Mouse (Mus musculus): ENCODE results near the gene Pde4d. TPM values are rescaled to one million over a fixed set of nuclear protein-coding genes. Genes with fewer than 3 reads are reported as not detected.

Pde4d gene
- polyA plus RNA-seq, 1 experiment from 2014 or later = 12.4 TPM

DNA sequence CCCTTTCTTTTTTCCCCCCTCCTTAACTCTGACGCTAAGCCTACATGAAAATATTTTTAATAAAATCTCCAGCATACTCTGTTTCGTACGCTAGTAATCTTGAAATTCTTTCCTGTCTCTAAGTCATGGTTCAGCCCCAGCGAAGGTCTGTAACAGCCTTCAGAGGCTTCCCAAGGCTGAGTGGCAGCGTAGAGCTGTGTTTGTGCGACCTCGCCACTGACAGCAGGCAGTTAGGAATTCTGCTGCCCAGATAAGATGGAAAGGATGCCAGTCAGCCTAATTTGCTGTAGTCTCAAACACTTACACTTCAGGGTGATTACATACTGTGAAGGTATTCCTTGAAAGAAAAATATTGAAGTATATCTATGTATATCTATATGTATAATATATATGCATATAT lies 371.5 kb downstream of the Pde4d start:
- 89% methylated on average over 7 of the region's 7 CpGs for WGBS
- no peaks in the 10 kb centered on the region for H3K36me3 ChIP-seq
- H3K9me3 ChIP-seq = no peaks in the 10 kb centered on the region
- no peak for ATAC-seq (ENCODE audit: low FRiP score, low read depth)
- H3K27ac ChIP-seq = no peak overlapping the region
- no peaks in the 10 kb centered on the region for H3K27me3 ChIP-seq (replicated peaks)
- no peaks in the 10 kb centered on the region for H3K4me1 ChIP-seq
- H3K4me2 ChIP-seq (replicated peaks) = no peak overlapping the region
- no peak overlapping the region for H3K4me3 ChIP-seq
- no peak overlapping the region for H3K9ac ChIP-seq

DNA sequence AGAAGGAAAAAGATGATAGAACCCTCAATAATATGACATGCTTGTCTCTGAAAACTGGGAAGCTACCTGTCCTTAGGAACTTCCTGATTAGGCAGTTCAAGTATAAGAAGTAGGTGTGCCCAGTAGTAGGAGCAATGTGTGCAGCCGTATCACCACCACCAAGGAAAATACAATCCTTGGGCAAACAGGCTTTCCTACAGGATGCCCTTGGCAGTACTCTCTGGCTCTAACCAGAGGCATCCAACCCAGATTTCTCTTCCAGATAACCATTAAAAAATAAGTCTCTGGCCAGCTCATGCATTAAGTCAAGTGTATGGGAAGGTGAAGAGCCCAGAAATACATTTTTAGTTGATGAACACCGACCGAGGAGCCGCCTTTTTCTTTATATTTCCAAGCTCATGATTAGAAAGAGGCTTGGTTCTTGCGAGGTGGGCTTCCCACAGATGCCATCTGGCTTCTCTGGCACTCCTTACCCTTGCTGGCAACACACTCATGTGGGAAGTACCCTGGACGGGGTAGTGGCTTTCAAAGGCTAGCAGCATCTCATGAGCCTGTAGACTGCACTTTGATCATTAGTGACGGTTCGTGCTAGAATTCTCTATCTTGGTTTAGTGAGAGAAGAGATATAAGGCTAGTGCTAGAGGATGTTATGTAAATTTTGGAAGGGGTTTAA lies 375.0 kb downstream of the Pde4d start:
- Histone ChIP-seq H3K4me1 (no peaks in the 10 kb centered on the region), H3K4me3 (no peak overlapping the region), H3K9me3 (no peaks in the 10 kb centered on the region), H3K27ac (no peak overlapping the region), H3K4me2 (replicated peaks) (no peak overlapping the region), H3K9ac (no peak overlapping the region), H3K36me3 (no peaks in the 10 kb centered on the region), H3K27me3 (replicated peaks) (no peaks in the 10 kb centered on the region)
- 91% methylated on average over 8 of the region's 8 CpGs for WGBS
- ATAC-seq (ENCODE audit: low FRiP score, low read depth) = no peak

DNA sequence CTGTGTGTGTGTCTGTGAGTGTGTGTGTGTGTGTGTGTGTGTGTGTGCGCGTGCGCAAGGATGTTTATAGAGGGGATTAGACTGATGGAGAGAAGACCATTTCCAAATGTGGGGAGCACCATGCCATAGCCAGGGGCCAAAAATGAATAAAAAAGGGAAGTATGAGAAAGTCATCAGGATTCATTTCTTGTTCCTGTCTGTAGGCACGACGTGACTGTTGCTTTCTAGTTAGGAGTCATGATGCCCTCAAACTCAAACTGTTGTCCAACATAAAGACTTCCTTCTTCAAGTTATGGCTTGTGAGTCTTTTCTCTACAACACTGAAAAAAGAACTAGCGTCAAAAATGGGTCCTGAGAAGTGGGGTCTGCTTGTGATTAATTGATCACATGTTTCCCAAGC lies 375.8 kb downstream of the Pde4d start:
- H3K27me3 ChIP-seq (replicated peaks) = no peaks in the 10 kb centered on the region
- H3K27ac ChIP-seq = no peak overlapping the region
- no peak overlapping the region for H3K4me3 ChIP-seq
- 90% methylated on average over 6 of the region's 6 CpGs for WGBS
- no peaks in the 10 kb centered on the region for H3K36me3 ChIP-seq
- no peak overlapping the region for H3K9ac ChIP-seq
- no peaks in the 10 kb centered on the region for H3K9me3 ChIP-seq
- no peaks in the 10 kb centered on the region for H3K4me1 ChIP-seq
- ATAC-seq (ENCODE audit: low FRiP score, low read depth) = no peak
- H3K4me2 ChIP-seq (replicated peaks) = no peak overlapping the region

DNA sequence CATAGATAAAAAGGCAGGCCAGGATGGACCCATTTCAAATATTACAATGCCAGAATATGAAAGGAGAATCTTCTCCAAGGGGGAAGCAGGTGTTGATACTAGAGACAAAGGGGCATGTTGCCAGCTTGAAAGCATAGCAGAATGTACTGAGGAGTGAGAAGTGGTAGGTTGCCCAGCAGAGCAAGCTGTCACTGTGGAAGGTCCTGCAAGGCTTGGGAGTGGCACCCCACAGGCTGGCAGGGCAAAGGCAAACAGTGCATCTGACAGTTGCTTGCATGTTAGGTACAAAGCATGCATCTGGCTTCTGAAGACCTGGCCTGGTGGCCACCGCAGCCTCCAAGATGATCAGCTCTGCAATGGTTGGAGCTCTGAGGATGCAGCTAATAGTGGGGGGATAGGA lies 384.4 kb downstream of the Pde4d start:
- Histone ChIP-seq H3K27me3 (replicated peaks) (no peaks in the 10 kb centered on the region), H3K4me3 (no peak overlapping the region), H3K27ac (no peak overlapping the region), H3K9ac (no peak overlapping the region), H3K36me3 (no peaks in the 10 kb centered on the region), H3K4me1 (no peaks in the 10 kb centered on the region), H3K4me2 (replicated peaks) (no peak overlapping the region), H3K9me3 (no peaks in the 10 kb centered on the region)
- 100% methylated on average over 1 of the region's 1 CpGs for WGBS
- no peak for ATAC-seq (ENCODE audit: low FRiP score, low read depth)

DNA sequence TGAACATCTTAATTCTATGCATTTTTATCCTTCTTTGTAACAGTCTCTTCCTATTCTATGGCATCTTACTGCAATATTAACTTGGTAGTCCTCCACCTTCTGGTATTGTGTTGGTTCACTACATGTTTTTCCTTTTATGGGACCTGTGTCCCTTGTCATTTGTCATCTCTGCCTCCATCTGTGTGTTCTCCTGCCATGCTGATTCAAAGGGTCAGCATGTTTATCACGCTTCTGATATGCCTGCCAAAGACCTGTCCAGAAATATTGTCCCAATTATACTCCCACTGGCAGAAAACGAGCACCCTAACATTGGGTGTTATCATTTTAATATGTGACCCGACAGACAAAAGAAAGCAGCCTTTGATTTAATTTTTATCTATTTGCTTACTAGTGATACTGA lies 386.6 kb downstream of the Pde4d start:
- no peak overlapping the region for H3K4me3 ChIP-seq
- H3K36me3 ChIP-seq = no peaks in the 10 kb centered on the region
- H3K9me3 ChIP-seq = no peaks in the 10 kb centered on the region
- no peak overlapping the region for H3K4me2 ChIP-seq (replicated peaks)
- ATAC-seq (ENCODE audit: low FRiP score, low read depth) = no peak
- H3K9ac ChIP-seq = no peak overlapping the region
- H3K27me3 ChIP-seq (replicated peaks) = no peaks in the 10 kb centered on the region
- no peak overlapping the region for H3K27ac ChIP-seq
- 82% methylated on average over 3 of the region's 3 CpGs for WGBS
- H3K4me1 ChIP-seq = no peaks in the 10 kb centered on the region

DNA sequence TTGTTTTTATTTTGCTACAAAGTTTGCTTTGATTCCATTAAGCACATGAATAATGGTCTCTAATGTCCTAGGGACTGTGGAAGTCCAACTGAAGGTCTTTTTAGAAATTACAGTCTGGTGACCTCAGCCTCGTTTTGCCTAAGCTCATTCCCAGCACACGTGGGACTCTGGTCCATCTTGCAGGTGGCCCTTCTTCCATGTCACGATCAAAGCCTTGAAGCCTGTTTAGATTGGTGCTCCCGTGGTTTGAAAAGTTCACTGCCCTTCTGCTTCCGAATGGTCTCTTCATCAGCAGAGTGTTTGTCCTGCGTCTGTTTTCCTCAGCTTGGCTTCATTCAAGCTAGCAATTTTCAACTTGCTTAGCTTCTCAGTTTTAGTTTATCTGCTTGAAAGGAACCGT lies 389.4 kb downstream of the Pde4d start:
- no peak overlapping the region for H3K4me2 ChIP-seq (replicated peaks)
- no peaks in the 10 kb centered on the region for H3K36me3 ChIP-seq
- H3K27me3 ChIP-seq (replicated peaks) = no peaks in the 10 kb centered on the region
- no peak overlapping the region for H3K9ac ChIP-seq
- H3K4me1 ChIP-seq = no peaks in the 10 kb centered on the region
- no peak for ATAC-seq (ENCODE audit: low FRiP score, low read depth)
- H3K4me3 ChIP-seq = no peak overlapping the region
- H3K9me3 ChIP-seq = no peaks in the 10 kb centered on the region
- no peak overlapping the region for H3K27ac ChIP-seq
- WGBS = 65% methylated on average over 7 of the region's 7 CpGs

DNA sequence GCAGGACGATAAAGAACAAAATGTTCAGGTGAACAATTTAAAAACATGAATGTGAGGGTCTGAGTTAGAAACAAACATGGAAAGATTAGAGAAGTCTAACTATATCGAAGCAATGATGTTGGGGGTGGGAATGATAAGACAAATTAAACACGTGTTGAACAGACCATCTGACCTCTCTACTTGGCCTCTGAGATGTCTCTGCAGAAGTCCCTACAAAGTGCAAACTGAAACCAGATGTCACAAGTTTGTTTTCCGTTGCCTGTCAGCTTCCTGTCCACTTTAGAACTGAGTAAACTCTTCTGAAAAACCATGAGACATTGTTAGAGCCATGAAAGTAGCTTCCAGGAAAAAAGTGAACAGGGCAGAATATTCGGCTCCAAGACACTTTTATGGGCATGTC lies 404.3 kb downstream of the Pde4d start:
- H3K9ac ChIP-seq = no peak overlapping the region
- H3K27me3 ChIP-seq (replicated peaks) = no peaks in the 10 kb centered on the region
- H3K9me3 ChIP-seq = no peaks in the 10 kb centered on the region
- no peak overlapping the region for H3K27ac ChIP-seq
- no peak overlapping the region for H3K4me3 ChIP-seq
- no peaks in the 10 kb centered on the region for H3K36me3 ChIP-seq
- H3K4me1 ChIP-seq = no peaks in the 10 kb centered on the region
- no peak overlapping the region for H3K4me2 ChIP-seq (replicated peaks)
- 65% methylated on average over 5 of the region's 5 CpGs for WGBS
- ATAC-seq (ENCODE audit: low FRiP score, low read depth) = no peak

DNA sequence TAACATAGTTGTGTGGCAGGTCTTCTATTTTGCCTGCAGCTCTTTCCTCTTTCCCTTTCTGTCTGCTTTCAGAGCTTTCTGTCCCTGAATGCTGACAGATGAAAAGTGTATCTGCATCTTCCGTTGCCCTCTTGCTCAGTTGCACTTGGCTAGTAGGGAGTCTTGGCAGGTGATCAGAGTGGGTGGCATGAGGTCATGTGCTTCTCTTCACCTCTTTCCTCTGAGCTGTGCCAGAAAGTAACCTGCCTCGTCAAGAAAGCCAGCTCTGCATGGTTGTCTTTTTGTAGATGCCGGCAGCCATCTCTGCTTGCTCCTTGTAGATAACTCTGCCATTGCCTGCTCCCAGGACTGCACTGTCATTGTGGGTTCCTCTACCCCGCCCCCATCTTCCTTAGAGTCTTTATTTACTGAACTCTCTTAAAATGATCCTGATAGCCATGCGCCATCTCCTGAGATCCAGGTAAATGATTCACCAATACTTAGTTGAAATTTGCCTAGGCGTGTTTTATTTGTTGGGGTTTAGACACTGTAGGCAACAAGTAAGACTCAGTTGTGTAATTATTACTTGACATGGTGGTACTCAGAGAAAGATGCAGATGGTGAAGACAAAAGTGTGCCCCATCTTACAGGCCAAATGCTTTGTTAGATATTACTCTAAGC lies 407.2 kb downstream of the Pde4d start:
- H3K9me3 ChIP-seq = no peaks in the 10 kb centered on the region
- ATAC-seq (ENCODE audit: low FRiP score, low read depth) = no peak
- no peaks in the 10 kb centered on the region for H3K27me3 ChIP-seq (replicated peaks)
- WGBS = 81% methylated on average over 6 of the region's 6 CpGs
- H3K4me1 ChIP-seq = no peaks in the 10 kb centered on the region
- H3K36me3 ChIP-seq = no peaks in the 10 kb centered on the region
- H3K9ac ChIP-seq = no peak overlapping the region
- no peak overlapping the region for H3K4me2 ChIP-seq (replicated peaks)
- no peak overlapping the region for H3K27ac ChIP-seq
- H3K4me3 ChIP-seq = no peak overlapping the region

DNA sequence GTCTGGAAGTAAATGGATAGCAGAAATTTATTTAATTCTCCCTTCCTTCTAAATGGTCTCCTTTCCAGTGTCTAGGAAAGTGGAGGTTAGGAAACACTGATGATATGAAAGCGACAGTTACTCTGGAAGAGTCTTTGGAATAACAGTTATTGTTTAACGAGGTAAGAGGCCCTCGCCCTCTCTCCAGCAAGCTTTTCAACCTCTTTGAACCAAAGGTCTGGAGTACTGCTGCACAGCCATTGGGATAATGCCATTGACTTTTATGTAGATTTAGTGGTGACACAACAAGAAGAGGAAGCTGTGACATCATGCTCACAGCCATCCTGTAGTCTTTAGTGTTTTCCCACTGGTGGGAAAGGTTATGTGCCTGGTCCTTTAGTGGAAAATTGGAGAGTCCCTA lies 409.6 kb downstream of the Pde4d start:
- no peaks in the 10 kb centered on the region for H3K36me3 ChIP-seq
- H3K4me3 ChIP-seq = no peak overlapping the region
- no peak overlapping the region for H3K4me2 ChIP-seq (replicated peaks)
- no peaks in the 10 kb centered on the region for H3K9me3 ChIP-seq
- 83% methylated on average over 3 of the region's 3 CpGs for WGBS
- ATAC-seq (ENCODE audit: low FRiP score, low read depth) = no peak
- H3K27me3 ChIP-seq (replicated peaks) = no peaks in the 10 kb centered on the region
- H3K4me1 ChIP-seq = no peaks in the 10 kb centered on the region
- no peak overlapping the region for H3K9ac ChIP-seq
- no peak overlapping the region for H3K27ac ChIP-seq

DNA sequence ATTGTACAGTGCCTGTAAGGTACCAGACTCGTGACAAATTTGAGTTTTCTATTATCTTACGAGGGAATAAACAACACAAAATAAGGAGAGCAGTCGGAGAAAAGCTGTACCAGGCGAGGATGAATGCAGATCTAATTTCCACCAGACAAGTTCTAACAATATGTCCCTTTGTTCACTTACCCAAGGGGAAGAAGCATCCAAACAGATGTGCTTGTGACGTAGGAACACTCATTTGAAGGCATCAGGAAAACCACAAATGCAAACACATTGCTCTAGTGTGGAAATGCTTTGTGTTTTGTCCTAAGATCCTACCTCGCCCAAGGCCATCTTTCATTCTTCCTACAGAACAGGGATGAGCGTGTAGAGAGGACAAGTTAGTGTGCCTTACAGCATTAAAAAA lies 411.0 kb downstream of the Pde4d start:
- H3K27me3 ChIP-seq (replicated peaks) = no peaks in the 10 kb centered on the region
- H3K4me2 ChIP-seq (replicated peaks) = no peak overlapping the region
- WGBS = 72% methylated on average over 7 of the region's 7 CpGs
- H3K9ac ChIP-seq = no peak overlapping the region
- ATAC-seq (ENCODE audit: low FRiP score, low read depth) = no peak
- H3K36me3 ChIP-seq = no peaks in the 10 kb centered on the region
- H3K9me3 ChIP-seq = no peaks in the 10 kb centered on the region
- no peak overlapping the region for H3K4me3 ChIP-seq
- H3K4me1 ChIP-seq = no peaks in the 10 kb centered on the region
- no peak overlapping the region for H3K27ac ChIP-seq

DNA sequence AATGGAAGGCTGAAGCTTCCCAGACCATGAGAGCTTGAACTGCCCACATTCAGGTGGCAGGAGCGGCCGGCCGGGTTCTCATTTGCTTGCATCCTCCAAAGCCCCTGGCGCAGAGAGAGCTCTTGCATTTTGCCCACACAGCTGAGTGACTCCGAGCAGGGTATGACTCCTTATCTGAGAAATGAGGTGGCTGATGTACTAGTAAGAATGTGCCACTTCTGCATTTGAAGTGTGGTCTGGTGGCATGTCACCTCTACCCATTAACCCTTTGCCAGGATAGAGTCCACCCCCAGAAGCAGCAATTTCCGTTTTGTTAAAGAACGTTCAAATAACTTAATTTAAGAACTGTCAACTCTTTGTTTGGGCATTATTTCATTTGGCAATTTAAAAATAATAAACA lies 412.0 kb downstream of the Pde4d start:
- Histone ChIP-seq H3K36me3 (no peaks in the 10 kb centered on the region), H3K4me1 (no peaks in the 10 kb centered on the region), H3K9me3 (no peaks in the 10 kb centered on the region), H3K27ac (no peak overlapping the region), H3K4me3 (no peak overlapping the region), H3K9ac (no peak overlapping the region), H3K27me3 (replicated peaks) (no peaks in the 10 kb centered on the region), H3K4me2 (replicated peaks) (no peak overlapping the region)
- 94% methylated on average over 7 of the region's 7 CpGs for WGBS
- no peak for ATAC-seq (ENCODE audit: low FRiP score, low read depth)

DNA sequence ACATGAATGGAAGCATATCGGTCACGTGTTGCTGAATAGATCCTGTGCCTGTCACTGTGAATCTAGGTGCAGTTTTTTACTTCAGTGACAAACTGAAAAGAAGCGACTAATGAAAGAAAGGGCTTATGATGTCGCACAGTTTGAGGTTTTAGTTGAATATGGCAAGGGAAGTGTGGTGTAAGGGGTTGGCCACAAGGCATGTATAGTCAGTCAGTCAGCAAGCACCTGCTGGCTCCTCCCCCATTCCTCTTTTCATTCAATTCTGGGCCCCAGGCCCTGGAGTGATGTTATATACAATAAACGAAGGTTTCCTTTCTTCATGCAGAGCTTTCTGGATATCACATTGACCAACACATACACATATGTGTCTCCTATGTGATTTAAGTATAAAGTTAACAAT lies 412.4 kb downstream of the Pde4d start:
- no peak for ATAC-seq (ENCODE audit: low FRiP score, low read depth)
- no peak overlapping the region for H3K9ac ChIP-seq
- 81% methylated on average over 5 of the region's 5 CpGs for WGBS
- no peak overlapping the region for H3K4me3 ChIP-seq
- H3K4me2 ChIP-seq (replicated peaks) = no peak overlapping the region
- no peaks in the 10 kb centered on the region for H3K4me1 ChIP-seq
- H3K36me3 ChIP-seq = no peaks in the 10 kb centered on the region
- H3K27me3 ChIP-seq (replicated peaks) = no peaks in the 10 kb centered on the region
- no peak overlapping the region for H3K27ac ChIP-seq
- no peaks in the 10 kb centered on the region for H3K9me3 ChIP-seq

DNA sequence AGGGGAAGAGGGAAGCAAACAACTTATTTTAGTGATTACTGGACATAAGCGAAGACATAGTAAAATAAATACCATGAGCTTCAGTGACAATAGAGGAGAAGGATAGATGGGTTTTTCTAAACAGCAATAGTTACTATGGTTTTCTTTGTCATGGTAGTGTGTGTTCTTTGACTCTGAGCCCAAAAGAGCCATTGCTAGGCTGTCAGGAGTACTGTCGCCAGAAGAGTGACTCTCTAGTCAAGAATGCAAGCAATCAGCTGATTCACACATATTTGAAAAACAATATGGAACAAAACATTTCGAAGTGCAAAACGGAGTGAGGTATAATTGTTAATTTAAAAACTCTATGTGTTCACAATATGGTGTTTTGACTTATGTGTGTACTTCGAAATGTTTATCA lies 450.4 kb downstream of the Pde4d start:
- no peak overlapping the region for H3K4me3 ChIP-seq
- H3K9ac ChIP-seq = no peak overlapping the region
- no peaks in the 10 kb centered on the region for H3K36me3 ChIP-seq
- 89% methylated on average over 5 of the region's 5 CpGs for WGBS
- ATAC-seq (ENCODE audit: low FRiP score, low read depth) = no peak
- peaks cover 5% of the 10 kb centered on the region; the same call in 1 of the 2 replicates for H3K4me1 ChIP-seq
- H3K9me3 ChIP-seq = no peaks in the 10 kb centered on the region
- H3K27me3 ChIP-seq (replicated peaks) = no peaks in the 10 kb centered on the region
- no peak overlapping the region for H3K27ac ChIP-seq
- no peak overlapping the region for H3K4me2 ChIP-seq (replicated peaks)
